Mouse (Mus musculus) stomach, postnatal 0 days (tissue): Measurements from ENCODE around the gene Lias. TPM values are rescaled to one million over a fixed set of nuclear protein-coding genes. Genes with fewer than 3 reads are reported as not detected.
A peak's percentile ranks its signal among the peaks of the same experiment; 100 is the strongest.

ENCODE experiments used
- ATAC-seq: fragments of 200-750 bp; cut with Nextera tagmentation; 2 replicates; pipeline ENCODE4 v1.8.0; 2017; ENCODE audit not compliant: low FRiP score, low TSS enrichment
- DNase-seq: peaks from one replicate; pipeline ENCODE4 v3.0.0-alpha.2; 2016; ENCODE audit warnings: low spot score
- H3K27ac ChIP-seq: fragments of 300-500 bp; sonication (generic); replicated peaks from 2 replicates; pipeline ENCODE4 v1.5.1; 2014; ENCODE audit warnings: mild to moderate bottlenecking, control low read depth
- H3K27me3 ChIP-seq: fragments of 300-500 bp; sonication (generic); 2 replicates; pipeline ENCODE4 v1.6.1; 2014; ENCODE audit warnings: low read length; ENCODE audit not compliant: control insufficient read depth, insufficient read depth
- H3K36me3 ChIP-seq: fragments of 300-500 bp; sonication (generic); 2 replicates; pipeline ENCODE4 v1.6.1; 2014; ENCODE audit warnings: low read length, mixed read lengths; ENCODE audit not compliant: control insufficient read depth, insufficient read depth
- H3K4me1 ChIP-seq: fragments of 300-500 bp; sonication (generic); replicated peaks from 2 replicates; pipeline ENCODE4 v1.6.1; 2014; ENCODE audit warnings: antibody characterized with exemption; ENCODE audit not compliant: control insufficient read depth, insufficient read depth
- H3K4me2 ChIP-seq: fragments of 300-500 bp; sonication (generic); replicated peaks from 2 replicates; pipeline ENCODE4 v1.6.1; 2014; ENCODE audit warnings: low read depth, mild to moderate bottlenecking, control low read depth, moderate library complexity
- H3K4me3 ChIP-seq: fragments of 300-500 bp; sonication (generic); 2 replicates; pipeline ENCODE4 v1.5.1; 2014; ENCODE audit warnings: low read depth, low read length, control low read depth
- H3K9ac ChIP-seq: fragments of 300-500 bp; sonication (generic); 2 replicates; pipeline ENCODE4 v1.6.1; 2014; ENCODE audit warnings: mild to moderate bottlenecking, low read length, control low read depth, mixed read lengths
- H3K9me3 ChIP-seq: fragments of 300-500 bp; sonication (generic); 2 replicates; pipeline ENCODE4 v1.6.1; 2016; ENCODE audit warnings: low read length; ENCODE audit not compliant: control insufficient read depth
- CTCF ChIP-seq: IDR thresholded peaks from 2 replicates; pipeline ENCODE4 v1.5.1; 2016; ENCODE audit warnings: antibody characterized with exemption, low read depth, mild to moderate bottlenecking, moderate library complexity
- EP300 ChIP-seq: optimal IDR thresholded peaks from 2 replicates; pipeline ENCODE3; 2016; ENCODE audit warnings: antibody characterized with exemption
- WGBS: fragments of 180-500 bp; shearing (Covaris S2); extraction: QIAGEN DNeasy Blood & Tissue Kit; methylation state at CpG from one replicate; pipeline ENCODE4 v1.1.7; 2014; 5-methylcytosine and 5-hydroxymethylcytosine counted together
- polyA plus RNA-seq: library from polyadenylated mRNA; unstranded; fragments of >200 nt; fragmentation: Nextera tagmentation; extraction: Ambion mirVana; gene quantifications from 2 replicates; pipeline ENCODE4 v1.2.1, GENCODE M21; 2015

The Lias gene
- polyA plus RNA-seq, 1 experiment from 2014 or later, result 43.4 TPM

DNA sequence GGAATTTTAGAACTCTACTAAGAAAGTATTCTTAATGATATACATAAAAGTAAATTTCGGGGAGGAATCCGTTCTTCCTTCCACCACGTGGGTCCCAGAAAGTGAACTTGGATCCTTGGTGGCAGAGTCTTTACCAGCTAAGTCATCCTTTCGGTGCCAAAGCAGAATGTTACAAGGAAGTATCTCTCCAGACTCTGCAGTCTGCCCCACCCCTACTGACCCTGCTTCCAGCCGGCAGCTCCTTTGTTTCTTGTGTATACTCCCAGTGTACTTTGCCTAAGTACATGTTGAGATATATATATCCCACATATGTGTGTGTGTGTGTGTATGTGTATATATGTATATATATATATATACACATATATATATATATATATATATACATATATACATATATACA, 38.1 kb downstream of the Lias start:
- Histone ChIP-seq H3K4me3 (no peak overlapping the region), H3K4me2 (no peak overlapping the region), H3K27ac (peak overlapping the region; percentile 88; the same call in 1 of the 2 replicates), H3K9me3 (no peaks in the 10 kb centered on the region), H3K9ac (no peak overlapping the region), H3K36me3 (no peaks in the 10 kb centered on the region), H3K4me1 (no peaks in the 10 kb centered on the region; the same call in 1 of the 2 replicates), H3K27me3 (no peaks in the 10 kb centered on the region)
- peak; percentile 57 for DNase-seq
- ATAC-seq, result peak; percentile 49
- 69% methylated on average over 5 of the region's 5 CpGs for WGBS
- TF ChIP-seq CTCF (no peak), EP300 (no peak)

- Histone ChIP-seq H3K4me2 (peak overlapping the region; percentile 74), H3K9ac (peak overlapping the region; percentile 87), H3K27me3 (no peaks in the 10 kb centered on the region), H3K4me1 (no peaks in the 10 kb centered on the region), H3K27ac (peak overlapping the region; percentile 92), H3K9me3 (no peaks in the 10 kb centered on the region), H3K4me3 (peak overlapping the region; percentile 87), H3K36me3 (no peaks in the 10 kb centered on the region)
- ATAC-seq (no peak), DNase-seq (no peak)
- TF ChIP-seq EP300 (no peak), CTCF (0 out of 2 replicates have a peak, but pooled peaks have one; percentile 19)
- 2% methylated on average over 15 of the region's 15 CpGs for WGBS
Measured at GRCm38 (mm10) chr5:65434471-65435362, 43.4 kb downstream of the Lias start.

- ATAC-seq (no peak), DNase-seq (no peak)
- Histone ChIP-seq H3K4me2 (peak overlapping the region; percentile 74), H3K9ac (peak overlapping the region; percentile 87), H3K27ac (peak overlapping the region; percentile 92), H3K4me1 (no peaks in the 10 kb centered on the region), H3K4me3 (peak overlapping the region; percentile 87), H3K27me3 (no peaks in the 10 kb centered on the region), H3K9me3 (no peaks in the 10 kb centered on the region), H3K36me3 (no peaks in the 10 kb centered on the region)
- TF ChIP-seq CTCF (no peak), EP300 (no peak)
- WGBS, result under 1% methylated on average over 43 of the region's 47 CpGs
Measured at GRCm38 (mm10) chr5:65435363-65435805, 44.1 kb downstream of the Lias start.

- TF ChIP-seq EP300 (no peak), CTCF (no peak)
- Histone ChIP-seq H3K36me3 (no peaks in the 10 kb centered on the region), H3K4me1 (no peaks in the 10 kb centered on the region), H3K27me3 (no peaks in the 10 kb centered on the region), H3K27ac (peak within 1 kb of the TSS; percentile 96), H3K9me3 (no peaks in the 10 kb centered on the region), H3K4me2 (peak within 1 kb of the TSS; percentile 74), H3K9ac (peak within 1 kb of the TSS; percentile 87), H3K4me3 (peak within 1 kb of the TSS; percentile 87)
- WGBS, result under 1% methylated on average over 50 of the region's 51 CpGs
- peak; percentile 99 for DNase-seq
- ATAC-seq, result peak; percentile 97
Measured at GRCm38 (mm10) chr5:65435806-65436561, 44.7 kb downstream of the Lias start, which contains the start of gene Ugdh. Gene Ugdh (minus strand): TSS chr5:65435949.

DNA sequence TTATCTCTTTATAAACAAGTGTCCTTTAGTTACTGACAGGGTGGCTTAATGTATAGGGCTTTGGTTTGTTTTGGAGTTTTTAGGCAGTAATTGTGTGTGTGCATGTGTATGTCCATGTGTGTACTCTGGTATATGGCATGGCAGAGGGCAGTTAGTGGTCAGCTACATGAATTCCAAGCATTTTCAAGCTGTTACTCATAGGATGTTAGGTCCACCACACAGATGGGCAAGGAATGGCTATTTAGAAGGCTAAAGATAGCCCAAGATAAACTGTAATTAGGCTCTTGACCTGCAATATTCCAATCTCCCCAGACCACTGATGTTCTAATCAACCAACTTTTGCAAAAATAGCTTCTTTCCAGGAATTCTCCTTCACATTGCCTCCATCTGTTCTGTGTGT, 46.7 kb downstream of the Lias start:
- Histone ChIP-seq H3K4me3 (no peak overlapping the region), H3K4me2 (no peak overlapping the region), H3K4me1 (no peaks in the 10 kb centered on the region), H3K27ac (no peak overlapping the region), H3K9ac (no peak overlapping the region), H3K36me3 (no peaks in the 10 kb centered on the region), H3K27me3 (no peaks in the 10 kb centered on the region), H3K9me3 (no peaks in the 10 kb centered on the region)
- TF ChIP-seq EP300, result no peak
- TF ChIP-seq CTCF, result no peak
- DNase-seq (no peak), ATAC-seq (no peak)
